Mouse (Mus musculus): Measurements from ENCODE around the gene Gale. TPM values are rescaled to one million over a fixed set of nuclear protein-coding genes. Genes with fewer than 3 reads are reported as not detected.

The Gale gene
- 48.5 and 49.7 TPM in 2 replicates for polyA plus RNA-seq (2016; fragmentation: Nextera tagmentation; extraction: Ambion mirVana)

DNA sequence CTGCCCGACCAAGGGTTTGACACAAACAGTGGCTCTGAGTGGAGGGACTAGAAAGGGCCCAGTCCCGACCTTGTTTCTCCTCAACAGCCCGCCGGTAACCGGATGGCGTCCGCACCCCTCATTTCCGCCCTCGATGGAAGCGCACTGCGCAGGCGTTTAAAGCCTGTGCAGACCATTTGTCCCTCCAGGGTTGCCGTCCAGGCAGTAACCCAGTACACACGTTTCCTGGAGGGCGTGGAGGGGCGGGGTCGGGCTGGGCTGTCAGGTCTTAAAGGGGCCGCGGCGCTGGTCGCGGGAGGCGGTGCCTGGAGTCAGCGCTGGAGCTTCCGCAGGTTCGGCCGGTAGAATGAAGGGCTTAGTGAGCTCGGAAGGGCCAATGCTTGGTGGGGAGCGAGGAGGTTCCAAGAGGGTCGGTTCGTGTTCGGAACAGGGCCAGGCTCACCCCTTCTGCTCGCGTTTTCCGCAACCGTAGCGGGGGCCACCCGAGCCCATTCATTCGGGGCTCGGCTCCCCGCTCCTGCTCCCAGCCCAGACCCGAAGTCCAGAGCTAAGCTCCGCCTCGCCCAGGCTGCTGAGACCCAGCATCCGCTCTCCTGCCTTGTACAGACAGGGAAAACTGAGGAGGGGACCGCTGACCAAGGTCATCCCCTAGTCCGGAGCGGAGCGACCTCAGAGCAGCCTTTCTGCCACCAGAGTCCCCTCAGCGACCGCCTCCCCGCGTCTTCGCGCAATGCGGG is at the start of gene Gale:
Gene Gale, plus strand, starts transcription at position 271 of the 737 bp plus-strand sequence.
- H3K27ac ChIP-seq: peak within 1 kb of the TSS; percentile 88
- H3K4me1 ChIP-seq (replicated peaks): peaks cover 34% of the 10 kb centered on the region
- no peaks in the 10 kb centered on the region for H3K27me3 ChIP-seq (ENCODE audit: insufficient read depth, poor library complexity, severe bottlenecking)
- no peaks in the 10 kb centered on the region for H3K9me3 ChIP-seq
- peaks cover 55% of the 10 kb centered on the region for H3K36me3 ChIP-seq
- peak; percentile 97 for DNase-seq (ENCODE audit: low spot score)
- WGBS: under 1% methylated on average over 56 of the region's 56 CpGs
- H3K4me3 ChIP-seq: peak within 1 kb of the TSS; percentile 78

DNA sequence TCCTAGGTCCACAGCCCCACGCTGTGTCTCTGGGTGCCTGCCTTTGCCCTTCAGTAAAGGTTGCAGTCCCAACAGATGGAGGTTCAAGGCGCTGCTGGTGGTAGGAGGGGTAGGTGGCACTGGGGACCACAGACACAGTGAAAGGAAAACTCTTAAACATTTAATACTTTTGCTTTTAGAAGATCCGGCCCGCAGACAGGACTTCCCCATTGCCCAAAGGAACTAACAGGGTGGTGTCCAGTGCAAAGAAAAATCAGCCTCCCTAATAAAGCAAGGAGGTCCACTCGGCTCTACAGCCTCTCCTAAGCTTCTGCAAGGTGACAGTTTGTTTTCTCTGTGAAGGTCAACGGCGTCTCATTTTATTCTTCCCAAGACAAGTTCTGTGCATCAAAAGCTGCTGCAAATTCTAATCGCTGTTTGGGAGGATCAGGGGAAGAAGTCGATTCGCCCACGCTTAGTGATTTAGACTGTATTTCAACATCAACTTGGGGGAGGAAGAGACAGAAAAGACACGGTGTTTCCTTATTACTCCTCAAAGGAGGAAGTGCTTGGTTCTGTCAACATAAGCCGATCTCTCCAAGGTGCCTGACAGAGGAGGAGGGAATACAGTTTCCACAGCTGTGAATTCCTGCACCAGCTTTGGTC is 44.8 kb upstream of the Gale start:
- Histone ChIP-seq H3K4me1 (replicated peaks) (peaks cover 12% of the 10 kb centered on the region), H3K27ac (no peak overlapping the region), H3K27me3 (ENCODE audit: insufficient read depth, poor library complexity, severe bottlenecking) (no peaks in the 10 kb centered on the region), H3K36me3 (peaks cover 8% of the 10 kb centered on the region), H3K4me3 (no peak overlapping the region), H3K9me3 (no peaks in the 10 kb centered on the region)
- 91% methylated on average over 13 of the region's 13 CpGs for WGBS
- DNase-seq (ENCODE audit: low spot score): no peak

DNA sequence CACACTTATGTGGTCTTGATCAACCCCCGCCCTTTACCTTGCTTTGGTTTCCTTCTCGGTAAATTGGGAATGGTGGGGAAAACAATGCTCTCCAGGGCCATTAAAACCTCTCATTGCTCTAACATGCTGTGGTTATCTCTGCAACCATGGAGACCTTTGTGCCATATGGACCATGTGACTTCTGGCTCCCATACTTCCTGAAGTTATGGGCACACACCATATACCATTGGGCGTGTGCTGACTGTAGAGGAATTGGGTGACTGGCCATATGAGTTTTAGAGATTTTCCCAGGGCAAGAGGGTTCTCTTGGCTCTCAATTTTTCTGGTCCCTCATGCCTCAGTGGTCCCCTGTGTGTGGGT is 44.3 kb upstream of the Gale start:
- Histone ChIP-seq H3K9me3 (no peaks in the 10 kb centered on the region), H3K36me3 (peaks cover 8% of the 10 kb centered on the region), H3K4me1 (replicated peaks) (peaks cover 12% of the 10 kb centered on the region), H3K27ac (no peak overlapping the region), H3K4me3 (no peak overlapping the region), H3K27me3 (ENCODE audit: insufficient read depth, poor library complexity, severe bottlenecking) (no peaks in the 10 kb centered on the region)
- no peak for DNase-seq (ENCODE audit: low spot score)
- 93% methylated on average over 3 of the region's 3 CpGs for WGBS

DNA sequence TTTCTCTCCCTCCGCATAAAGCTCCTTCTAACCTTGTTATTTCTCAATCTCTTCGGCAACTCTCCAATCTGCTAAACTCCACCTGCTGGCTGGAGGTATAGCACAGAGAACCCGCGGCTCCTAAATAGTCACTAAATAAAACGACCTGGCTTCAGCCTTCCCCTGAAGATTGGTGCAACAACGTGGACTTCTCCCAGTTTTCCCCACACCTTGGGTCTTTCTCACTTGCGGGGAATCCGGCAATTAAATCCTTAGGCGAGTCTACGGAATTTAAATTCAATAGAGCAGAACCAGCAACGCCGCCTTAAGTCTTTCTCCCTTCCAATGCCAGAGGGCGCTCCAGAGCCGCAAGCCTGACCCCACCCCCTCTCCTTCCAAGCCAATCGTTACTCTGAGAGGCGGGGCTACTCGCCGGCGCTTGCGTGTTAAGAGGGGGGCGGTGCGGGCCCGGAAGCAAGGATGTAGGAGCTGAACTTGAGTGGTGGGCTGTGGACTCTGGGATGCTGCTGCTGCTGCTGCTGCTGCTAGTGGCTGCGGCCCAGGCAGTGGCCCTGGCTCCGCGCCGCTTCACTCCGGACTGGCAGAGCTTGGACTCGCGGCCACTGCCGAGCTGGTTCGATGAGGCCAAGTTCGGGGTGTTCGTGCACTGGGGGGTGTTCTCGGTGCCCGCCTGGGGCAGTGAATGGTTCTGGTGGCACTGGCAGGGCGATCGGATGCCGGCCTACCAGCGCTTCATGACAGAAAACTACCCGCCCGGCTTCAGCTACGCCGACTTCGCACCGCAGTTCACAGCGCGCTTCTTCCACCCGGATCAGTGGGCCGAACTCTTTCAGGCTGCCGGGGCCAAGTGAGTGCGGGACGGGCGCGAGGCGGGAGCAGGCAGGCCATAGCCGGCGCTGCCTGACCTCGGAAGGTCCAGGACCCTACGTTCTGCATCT is 43.0 kb upstream of the Gale start, which contains the start of gene Fuca1:
Gene Fuca1, plus strand, starts transcription at position 432 of the 938 bp plus-strand sequence.
- DNase-seq (ENCODE audit: low spot score): peak; percentile 97
- Histone ChIP-seq H3K36me3 (peaks cover 14% of the 10 kb centered on the region), H3K4me3 (peak within 1 kb of the TSS; percentile 71), H3K27me3 (ENCODE audit: insufficient read depth, poor library complexity, severe bottlenecking) (no peaks in the 10 kb centered on the region), H3K9me3 (no peaks in the 10 kb centered on the region), H3K27ac (peak within 1 kb of the TSS; percentile 87), H3K4me1 (replicated peaks) (peaks cover 12% of the 10 kb centered on the region)
- 3% methylated on average over 60 of the region's 60 CpGs for WGBS

DNA sequence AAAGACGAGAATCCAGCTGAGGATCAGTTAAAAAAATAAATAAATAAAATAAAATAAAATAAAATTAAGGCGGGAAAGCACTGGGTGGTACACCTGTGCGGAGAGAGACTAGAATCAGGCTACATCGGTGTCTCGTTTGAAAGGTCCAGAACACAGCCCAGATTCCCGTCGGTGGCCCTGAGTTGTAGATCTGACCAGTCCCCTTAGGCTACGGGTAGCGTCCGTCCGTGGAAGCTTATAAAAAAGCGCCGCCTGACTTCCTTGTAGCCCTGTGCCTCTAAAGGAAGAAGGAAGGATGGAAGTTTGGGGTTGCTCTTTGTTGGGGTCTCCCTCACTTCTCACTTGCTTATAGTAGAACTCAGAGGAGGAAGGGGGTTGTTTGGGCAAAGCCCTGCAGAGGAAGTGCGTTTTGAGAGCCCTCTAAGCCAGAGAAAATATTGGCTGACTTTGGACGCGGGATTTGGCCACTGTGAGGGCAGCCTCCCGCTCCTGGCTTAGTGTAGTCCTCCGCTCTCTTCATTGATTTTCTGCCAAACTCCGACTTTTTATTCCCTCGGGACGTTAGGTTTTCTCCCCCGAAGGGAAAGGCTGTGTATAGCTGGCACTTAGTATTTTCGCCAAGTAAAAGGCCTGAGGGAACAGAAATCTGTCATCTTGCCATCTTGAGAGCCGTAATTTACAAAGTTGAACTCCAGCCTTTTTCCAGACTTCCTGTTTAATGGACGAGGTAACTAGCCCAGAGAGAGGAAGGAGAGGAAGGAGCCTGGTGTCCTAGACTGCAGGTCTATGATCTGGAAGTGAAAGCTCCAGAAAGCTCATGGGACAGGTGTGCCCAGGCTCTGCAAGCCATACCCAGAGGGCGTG is 42.0 kb upstream of the Gale start:
- Histone ChIP-seq H3K4me3 (peak overlapping the region; percentile 71), H3K27ac (peak overlapping the region; percentile 87; the same call in 1 of the 2 replicates), H3K4me1 (replicated peaks) (peaks cover 12% of the 10 kb centered on the region), H3K36me3 (peaks cover 24% of the 10 kb centered on the region), H3K9me3 (no peaks in the 10 kb centered on the region), H3K27me3 (ENCODE audit: insufficient read depth, poor library complexity, severe bottlenecking) (no peaks in the 10 kb centered on the region)
- 11% methylated on average over 26 of the region's 26 CpGs for WGBS
- DNase-seq (ENCODE audit: low spot score): peak; percentile 25

DNA sequence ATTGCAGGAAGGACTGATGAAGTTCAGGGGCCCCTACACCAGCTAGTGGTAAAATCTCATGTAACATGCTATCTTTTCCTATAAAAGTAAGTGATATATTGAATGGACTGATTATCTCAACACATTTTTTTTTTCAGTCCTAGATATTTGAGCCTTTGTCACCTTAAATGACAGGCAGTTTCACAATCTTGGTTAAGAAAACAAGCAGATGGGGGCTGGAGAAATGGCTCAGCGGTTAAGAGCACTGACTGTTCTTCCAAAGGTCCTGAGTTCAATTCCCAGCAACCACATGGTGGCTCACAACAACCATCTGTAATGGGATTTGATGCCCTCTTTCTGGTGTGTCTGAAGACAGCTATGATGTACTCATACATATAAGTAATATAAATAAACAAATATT is 41.3 kb upstream of the Gale start:
- no peak for DNase-seq (ENCODE audit: low spot score)
- 87% methylated on average over 1 of the region's 1 CpGs for WGBS

DNA sequence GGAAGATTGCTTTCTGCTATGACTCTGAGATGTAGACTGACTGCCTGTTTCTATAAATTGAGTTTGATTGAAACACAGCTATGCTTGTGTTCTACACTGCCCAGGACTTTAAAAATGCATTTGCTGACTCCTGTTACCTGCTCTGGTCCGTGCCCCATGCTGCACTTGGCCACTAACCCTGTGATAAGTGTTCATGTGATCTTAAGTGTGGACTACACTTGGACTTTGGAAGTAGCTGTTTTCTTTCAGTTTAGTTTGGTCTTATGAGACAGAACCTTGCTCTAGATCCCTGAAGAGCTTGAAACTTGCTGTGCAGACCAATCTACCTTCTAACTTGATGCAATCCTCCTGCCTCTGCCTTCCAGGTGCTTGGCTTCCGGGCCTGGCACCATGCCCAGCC is 39.1 kb upstream of the Gale start:
- Histone ChIP-seq H3K4me3 (no peak overlapping the region), H3K36me3 (peaks cover 42% of the 10 kb centered on the region)
- WGBS: 95% methylated on average over 2 of the region's 2 CpGs

More for the DNA sequence above, 41.3 kb upstream of the Gale start:
- Histone ChIP-seq H3K27me3 (ENCODE audit: insufficient read depth, poor library complexity, severe bottlenecking) (no peaks in the 10 kb centered on the region), H3K4me3 (peak overlapping the region; percentile 71), H3K9me3 (no peaks in the 10 kb centered on the region), H3K27ac (no peak overlapping the region), H3K36me3 (peaks cover 29% of the 10 kb centered on the region), H3K4me1 (replicated peaks) (peaks cover 12% of the 10 kb centered on the region)

DNA sequence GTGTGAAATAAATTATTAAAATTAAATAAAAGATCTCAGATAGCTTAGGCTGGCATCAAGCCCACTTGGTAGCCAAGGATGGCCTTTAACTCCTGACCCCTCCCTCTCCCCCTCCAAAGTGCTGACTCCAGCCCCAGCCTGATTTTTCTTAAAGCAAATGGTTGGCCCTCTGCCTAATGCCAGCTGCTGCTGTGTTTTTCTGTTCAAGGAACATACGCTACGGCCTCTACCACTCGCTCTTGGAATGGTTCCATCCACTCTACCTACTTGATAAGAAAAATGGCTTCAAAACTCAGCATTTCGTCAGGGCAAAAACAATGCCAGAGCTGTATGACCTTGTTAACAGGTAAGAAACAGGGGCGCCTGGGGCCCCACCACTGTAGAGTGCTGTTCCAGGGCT is 38.2 kb upstream of the Gale start:
- no peak overlapping the region for H3K4me3 ChIP-seq
- no peak for DNase-seq (ENCODE audit: low spot score)
- peaks cover 12% of the 10 kb centered on the region for H3K4me1 ChIP-seq (replicated peaks)
- no peak overlapping the region for H3K27ac ChIP-seq
- WGBS: 93% methylated on average over 5 of the region's 5 CpGs
- no peaks in the 10 kb centered on the region for H3K27me3 ChIP-seq (ENCODE audit: insufficient read depth, poor library complexity, severe bottlenecking)
- no peaks in the 10 kb centered on the region for H3K9me3 ChIP-seq
- H3K36me3 ChIP-seq: peaks cover 42% of the 10 kb centered on the region

More for the DNA sequence above, 39.1 kb upstream of the Gale start:
- Histone ChIP-seq H3K27ac (no peak overlapping the region), H3K27me3 (ENCODE audit: insufficient read depth, poor library complexity, severe bottlenecking) (no peaks in the 10 kb centered on the region), H3K9me3 (no peaks in the 10 kb centered on the region), H3K4me1 (replicated peaks) (peaks cover 12% of the 10 kb centered on the region)
- DNase-seq (ENCODE audit: low spot score): no peak

DNA sequence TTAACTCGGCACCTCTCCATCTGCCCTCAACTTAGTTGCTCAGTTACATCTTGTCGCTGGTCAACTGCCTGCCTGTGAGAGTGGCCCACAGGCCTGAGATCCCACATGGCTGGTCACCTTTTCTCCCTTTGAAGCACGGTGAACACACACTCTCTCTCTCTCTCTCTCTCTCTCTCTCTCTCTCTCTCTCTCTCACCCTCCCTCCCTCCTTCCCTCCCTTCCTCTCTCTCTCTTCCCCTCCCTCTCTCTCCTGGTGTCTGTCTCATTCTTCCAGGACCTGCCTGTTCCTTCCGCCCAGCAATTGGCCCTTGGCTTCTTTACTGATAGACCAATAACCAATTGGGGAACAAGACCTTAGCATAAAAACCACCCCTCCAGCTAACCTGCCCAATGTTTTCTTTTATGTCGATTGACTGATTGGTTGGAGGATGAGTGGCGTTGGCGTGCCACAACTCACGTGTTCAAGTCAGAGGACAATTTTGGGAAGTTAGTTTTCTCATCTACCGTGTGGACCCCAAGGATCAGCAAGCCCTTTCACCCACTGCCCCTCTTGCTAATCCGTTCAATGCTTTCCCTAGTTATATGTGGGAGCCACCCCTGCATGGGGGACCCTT is 37.2 kb upstream of the Gale start:
- Histone ChIP-seq H3K36me3 (peaks cover 51% of the 10 kb centered on the region), H3K9me3 (no peaks in the 10 kb centered on the region), H3K4me1 (replicated peaks) (peaks cover 10% of the 10 kb centered on the region), H3K4me3 (no peak overlapping the region), H3K27me3 (ENCODE audit: insufficient read depth, poor library complexity, severe bottlenecking) (no peaks in the 10 kb centered on the region), H3K27ac (no peak overlapping the region)
- DNase-seq (ENCODE audit: low spot score): no peak
- WGBS: 88% methylated on average over 10 of the region's 10 CpGs

DNA sequence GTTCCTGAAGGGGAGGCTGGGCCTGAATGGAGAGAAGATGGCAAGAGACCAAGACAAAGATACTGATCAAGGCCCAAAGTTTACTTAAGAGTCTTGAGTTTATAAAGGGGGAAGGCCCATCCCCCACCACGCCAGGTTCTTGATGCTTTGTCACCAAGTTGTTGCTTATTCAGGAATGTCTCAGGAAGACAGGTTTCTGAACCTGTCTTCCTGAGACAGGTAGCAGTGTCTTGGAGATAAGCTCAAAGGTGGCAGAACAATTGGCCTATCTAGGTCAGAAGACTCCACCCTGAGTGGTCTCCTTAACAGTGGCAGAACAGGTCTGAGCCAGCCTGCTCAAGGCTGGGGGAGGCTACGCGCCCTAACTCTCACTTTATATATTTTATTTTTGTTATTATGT is 36.7 kb upstream of the Gale start:
- H3K27ac ChIP-seq: no peak overlapping the region
- DNase-seq (ENCODE audit: low spot score): no peak
- H3K4me3 ChIP-seq: no peak overlapping the region
- H3K27me3 ChIP-seq (ENCODE audit: insufficient read depth, poor library complexity, severe bottlenecking): no peaks in the 10 kb centered on the region
- H3K9me3 ChIP-seq: no peaks in the 10 kb centered on the region
- peaks cover 55% of the 10 kb centered on the region for H3K36me3 ChIP-seq
- peaks cover 4% of the 10 kb centered on the region for H3K4me1 ChIP-seq (replicated peaks)
- 93% methylated on average over 3 of the region's 3 CpGs for WGBS

DNA sequence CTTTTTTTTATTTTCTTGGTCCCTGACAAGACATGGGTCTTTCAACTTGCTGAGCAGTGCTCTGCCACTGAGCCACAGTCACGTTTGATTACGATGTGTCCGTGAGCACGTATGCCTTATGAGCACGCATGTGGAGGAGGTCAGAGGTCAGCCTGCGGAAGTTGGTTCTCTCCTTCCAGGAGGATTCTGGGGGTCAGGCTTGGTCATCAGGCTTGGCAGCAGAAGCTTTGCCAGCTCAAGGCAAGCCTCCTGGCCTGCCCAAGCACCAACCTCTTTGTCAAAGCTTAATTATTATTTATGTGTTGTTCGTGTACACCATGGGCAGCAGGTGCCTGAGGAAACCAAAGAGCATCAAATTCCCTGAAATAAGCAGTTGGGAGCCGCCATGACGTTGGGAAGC is 35.2 kb upstream of the Gale start:
- no peaks in the 10 kb centered on the region for H3K9me3 ChIP-seq
- peaks cover 61% of the 10 kb centered on the region for H3K36me3 ChIP-seq
- 85% methylated on average over 9 of the region's 9 CpGs for WGBS
- no peak overlapping the region for H3K4me3 ChIP-seq
- H3K4me1 ChIP-seq (replicated peaks): no peaks in the 10 kb centered on the region
- H3K27me3 ChIP-seq (ENCODE audit: insufficient read depth, poor library complexity, severe bottlenecking): no peaks in the 10 kb centered on the region
- H3K27ac ChIP-seq: no peak overlapping the region
- no peak for DNase-seq (ENCODE audit: low spot score)
